Mouse (Mus musculus): ENCODE data around the gene 2210016L21Rik. TPM values are rescaled to one million over a fixed set of nuclear protein-coding genes. Genes with fewer than 3 reads are reported as not detected.

Gene 2210016L21Rik
- polyA plus RNA-seq, 1 experiment: 19.6 TPM

GRCm38 (mm10) chr5:114922366-114922731 lies 19.6 kb upstream of the 2210016L21Rik start:
- Histone ChIP-seq H3K4me2 (ENCODE audit: low read depth) (no peak overlapping the region), H3K27me3 (ENCODE audit: control insufficient read depth, insufficient read depth, insufficient read length) (no peaks in the 10 kb centered on the region), H3K79me2 (ENCODE audit: control insufficient read depth, insufficient read depth) (no peaks in the 10 kb centered on the region), H3ac (ENCODE audit: control insufficient read depth, insufficient read length) (no peak overlapping the region), H3K36me3 (ENCODE audit: control insufficient read depth, insufficient read depth) (no peaks in the 10 kb centered on the region), H3K4me3 (peak overlapping the region; percentile 8)
- no peak for TF ChIP-seq CEBPB (IDR thresholded peaks at IDR 0.05; ENCODE audit: insufficient read depth, poor library complexity, severe bottlenecking)
- no peak for TF ChIP-seq TCF3 (IDR thresholded peaks at IDR 0.05; ENCODE audit: insufficient read length, low read depth)

- Histone ChIP-seq H3K27me3 (ENCODE audit: control insufficient read depth, insufficient read depth, insufficient read length) (no peaks in the 10 kb centered on the region), H3ac (ENCODE audit: control insufficient read depth, insufficient read length) (no peak within 1 kb of the TSS), H3K4me3 (peak within 1 kb of the TSS; percentile 8), H3K36me3 (ENCODE audit: control insufficient read depth, insufficient read depth) (no peaks in the 10 kb centered on the region), H3K4me2 (ENCODE audit: low read depth) (peak within 1 kb of the TSS; percentile 65), H3K79me2 (ENCODE audit: control insufficient read depth, insufficient read depth) (no peaks in the 10 kb centered on the region)
- no peak for TF ChIP-seq E2F4 (IDR thresholded peaks at IDR 0.05; ENCODE audit: insufficient read depth)
- no peak for TF ChIP-seq CEBPB (IDR thresholded peaks at IDR 0.05; ENCODE audit: insufficient read depth, poor library complexity, severe bottlenecking)
- TF ChIP-seq MYOD1 (IDR thresholded peaks at IDR 0.05; ENCODE audit: control insufficient read depth in 1 of 3, insufficient read length in 2 of 3, low read depth in 2 of 3): no peak
- TF ChIP-seq SRF (IDR thresholded peaks at IDR 0.05; ENCODE audit: control insufficient read depth, insufficient read length, low read depth): no peak
- no peak for TF ChIP-seq REST (IDR thresholded peaks at IDR 0.05; ENCODE audit: insufficient read depth, insufficient read length)
- TF ChIP-seq MYOG (IDR thresholded peaks at IDR 0.05; ENCODE audit: control insufficient read depth in 1 of 3, insufficient read depth in 1 of 3, insufficient read length in 2 of 3, low read depth in 2 of 3): no peak
- no peak for TF ChIP-seq TCF3 (IDR thresholded peaks at IDR 0.05; ENCODE audit: insufficient read length, low read depth)
- TF ChIP-seq POLR2A (IDR thresholded peaks at IDR 0.05; ENCODE audit: insufficient read length, low read depth): no peak
These were observed 18.9 kb upstream of the 2210016L21Rik start, which contains the start of gene Oasl1 for GRCm38 (mm10) chr5:114922998-114923473. Gene Oasl1 (plus strand): TSS chr5:114923240.

GRCm38 (mm10) chr5:114926153-114926684 lies 15.7 kb upstream of the 2210016L21Rik start:
- H3K79me2 ChIP-seq (ENCODE audit: control insufficient read depth, insufficient read depth): no peaks in the 10 kb centered on the region
- H3ac ChIP-seq (ENCODE audit: control insufficient read depth, insufficient read length): no peak overlapping the region
- peak overlapping the region; percentile 10 for H3K4me2 ChIP-seq (ENCODE audit: low read depth)
- no peak overlapping the region for H3K4me3 ChIP-seq
- H3K36me3 ChIP-seq (ENCODE audit: control insufficient read depth, insufficient read depth): no peaks in the 10 kb centered on the region
- no peaks in the 10 kb centered on the region for H3K27me3 ChIP-seq (ENCODE audit: control insufficient read depth, insufficient read depth, insufficient read length)
- no peak for TF ChIP-seq CEBPB (IDR thresholded peaks at IDR 0.05; ENCODE audit: insufficient read depth, poor library complexity, severe bottlenecking)

GRCm38 (mm10) chr5:114926753-114927152 lies 15.2 kb upstream of the 2210016L21Rik start:
- H3K36me3 ChIP-seq (ENCODE audit: control insufficient read depth, insufficient read depth): no peaks in the 10 kb centered on the region
- peak overlapping the region; percentile 10 for H3K4me2 ChIP-seq (ENCODE audit: low read depth)
- no peaks in the 10 kb centered on the region for H3K79me2 ChIP-seq (ENCODE audit: control insufficient read depth, insufficient read depth)
- no peak overlapping the region for H3ac ChIP-seq (ENCODE audit: control insufficient read depth, insufficient read length)
- no peaks in the 10 kb centered on the region for H3K27me3 ChIP-seq (ENCODE audit: control insufficient read depth, insufficient read depth, insufficient read length)
- TF ChIP-seq POLR2AphosphoS2 (IDR thresholded peaks at IDR 0.05; ENCODE audit: insufficient read length, low read depth) (no peak), MYOG (IDR thresholded peaks at IDR 0.05; ENCODE audit: control insufficient read depth in 1 of 3, insufficient read depth in 1 of 3, insufficient read length in 2 of 3, low read depth in 2 of 3) (no peak), USF1 (IDR thresholded peaks at IDR 0.05; ENCODE audit: low read depth) (no peak), MAX (IDR thresholded peaks at IDR 0.05; ENCODE audit: low read depth) (no peak), CEBPB (IDR thresholded peaks at IDR 0.05; ENCODE audit: insufficient read depth, poor library complexity, severe bottlenecking) (no peak), TCF3 (IDR thresholded peaks at IDR 0.05; ENCODE audit: insufficient read length, low read depth) (no peak), REST (IDR thresholded peaks at IDR 0.05; ENCODE audit: insufficient read depth, insufficient read length) (no peak), MYOD1 (IDR thresholded peaks at IDR 0.05; ENCODE audit: control insufficient read depth in 1 of 3, insufficient read length in 2 of 3, low read depth in 2 of 3) (no peak), TCF12 (IDR thresholded peaks at IDR 0.05; ENCODE audit: insufficient read depth, poor library complexity, severe bottlenecking) (no peak), E2F4 (IDR thresholded peaks at IDR 0.05; ENCODE audit: insufficient read depth) (no peak), SRF (IDR thresholded peaks at IDR 0.05; ENCODE audit: control insufficient read depth, insufficient read length, low read depth) (no peak)
- H3K4me3 ChIP-seq: no peak overlapping the region

GRCm38 (mm10) chr5:114931626-114932025 lies 10.3 kb upstream of the 2210016L21Rik start:
- H3K27me3 ChIP-seq (ENCODE audit: control insufficient read depth, insufficient read depth, insufficient read length): no peaks in the 10 kb centered on the region
- no peaks in the 10 kb centered on the region for H3K79me2 ChIP-seq (ENCODE audit: control insufficient read depth, insufficient read depth)
- H3ac ChIP-seq (ENCODE audit: control insufficient read depth, insufficient read length): no peak overlapping the region
- H3K36me3 ChIP-seq (ENCODE audit: control insufficient read depth, insufficient read depth): no peaks in the 10 kb centered on the region
- TF ChIP-seq TCF12 (IDR thresholded peaks at IDR 0.05; ENCODE audit: insufficient read depth, poor library complexity, severe bottlenecking) (no peak), MYOD1 (IDR thresholded peaks at IDR 0.05; ENCODE audit: control insufficient read depth in 1 of 3, insufficient read length in 2 of 3, low read depth in 2 of 3) (no peak), TCF3 (IDR thresholded peaks at IDR 0.05; ENCODE audit: insufficient read length, low read depth) (no peak), REST (IDR thresholded peaks at IDR 0.05; ENCODE audit: insufficient read depth, insufficient read length) (no peak), SRF (IDR thresholded peaks at IDR 0.05; ENCODE audit: control insufficient read depth, insufficient read length, low read depth) (no peak), MYOG (IDR thresholded peaks at IDR 0.05; ENCODE audit: control insufficient read depth in 1 of 3, insufficient read depth in 1 of 3, insufficient read length in 2 of 3, low read depth in 2 of 3) (no peak), USF1 (IDR thresholded peaks at IDR 0.05; ENCODE audit: low read depth) (no peak), POLR2AphosphoS2 (IDR thresholded peaks at IDR 0.05; ENCODE audit: insufficient read length, low read depth) (no peak)
- no peak overlapping the region for H3K4me2 ChIP-seq (ENCODE audit: low read depth)
- no peak overlapping the region for H3K4me3 ChIP-seq

All from myocyte (in vitro differentiated cells).